Mouse (Mus musculus) heart, embryonic 14.5 days (tissue): ENCODE data around the gene Adamtsl2. TPM values are rescaled to one million over a fixed set of nuclear protein-coding genes. Genes with fewer than 3 reads are reported as not detected.
A peak's percentile ranks its signal among the peaks of the same experiment; 100 is the strongest.

ENCODE experiments used
- ATAC-seq: fragments of 200-750 bp; cut with Nextera tagmentation; 2 replicates; pipeline ENCODE4 v1.8.0; 2017; ENCODE audit warnings: low read depth, moderate TSS enrichment; ENCODE audit not compliant: insufficient number of reproducible peaks, insufficient read depth, low FRiP score
- H3K27ac ChIP-seq, 2 experiments: fragments of 200-500 bp in 1 of 2; fragments of 300-500 bp in 1 of 2; sonication (generic) in 1 of 2; replicated peaks in 1 of 2; 2 replicates each; pipeline ENCODE4 v1.5.1; 2012 to 2014; ENCODE audit warnings: low read depth in 2 of 2, low read length in 2 of 2, control low read depth in 1 of 2, mild to moderate bottlenecking in 1 of 2, mixed read lengths in 1 of 2; ENCODE audit not compliant: control insufficient read depth in 1 of 2, insufficient read depth in 1 of 2
- H3K27me3 ChIP-seq: fragments of 300-500 bp; sonication (generic); 2 replicates; pipeline ENCODE4 v1.6.1; 2014; ENCODE audit warnings: mild to moderate bottlenecking, low read length, control low read depth; ENCODE audit not compliant: control insufficient read depth, insufficient read depth
- H3K36me3 ChIP-seq: fragments of 300-500 bp; sonication (generic); 2 replicates; pipeline ENCODE4 v1.6.1; 2014; ENCODE audit warnings: mild to moderate bottlenecking, control low read depth, low read length, mixed read lengths; ENCODE audit not compliant: control insufficient read depth, insufficient read depth
- H3K4me1 ChIP-seq, 2 experiments: fragments of 200-500 bp in 1 of 2; fragments of 300-500 bp in 1 of 2; sonication (generic) in 1 of 2; 2 replicates each; pipeline ENCODE4 v1.6.1; 2012 to 2014; ENCODE audit warnings: low read length in 2 of 2, control low read depth in 1 of 2, mixed read lengths in 1 of 2; ENCODE audit not compliant: control insufficient read depth in 2 of 2, insufficient read depth in 2 of 2
- H3K4me2 ChIP-seq: fragments of 300-500 bp; sonication (generic); 2 replicates; pipeline ENCODE4 v1.6.1; 2014; ENCODE audit warnings: mild to moderate bottlenecking, low read length
- H3K4me3 ChIP-seq, 2 experiments: fragments of 200-500 bp in 1 of 2; fragments of 300-500 bp in 1 of 2; sonication (generic) in 1 of 2; 2 replicates each; pipeline ENCODE4 v1.5.1; 2012 to 2014; ENCODE audit warnings: low read length in 2 of 2, mild to moderate bottlenecking in 2 of 2, control low read depth in 1 of 2, low read depth in 1 of 2, moderate library complexity in 1 of 2; ENCODE audit not compliant: control insufficient read depth in 1 of 2, insufficient read depth in 1 of 2
- H3K9ac ChIP-seq: fragments of 300-500 bp; sonication (generic); 2 replicates; pipeline ENCODE4 v1.6.1; 2014; ENCODE audit warnings: mild to moderate bottlenecking, low read length
- H3K9me3 ChIP-seq: fragments of 300-500 bp; sonication (generic); 2 replicates; pipeline ENCODE4 v1.6.1; 2016; ENCODE audit warnings: low read length, control low read depth; ENCODE audit not compliant: control insufficient read depth
- WGBS: fragments of 180-500 bp; shearing (Covaris S2); extraction: QIAGEN DNeasy Blood & Tissue Kit; methylation state at CpG from one replicate; pipeline ENCODE4 v1.1.7; 2014; 5-methylcytosine and 5-hydroxymethylcytosine counted together
- polyA plus RNA-seq: library from polyadenylated mRNA; unstranded; fragments of >200 nt; fragmentation: Nextera tagmentation; extraction: Ambion mirVana; gene quantifications from 2 replicates; pipeline ENCODE4 v1.2.1, GENCODE M21; 2014

Adamtsl2 gene
- polyA plus RNA-seq, 1 experiment from 2014 or later, result 15.0 TPM

- Histone ChIP-seq H3K4me1 (peaks cover 21 to 23% of the 10 kb centered on the region in 2 experiments), H3K27me3 (no peaks in the 10 kb centered on the region), H3K4me2 (no peak overlapping the region), H3K36me3 (no peaks in the 10 kb centered on the region), H3K9me3 (no peaks in the 10 kb centered on the region), H3K9ac (no peak overlapping the region), H3K27ac (no peak overlapping the region), H3K4me3 (no peak overlapping the region)
- no peak for ATAC-seq
- 82% methylated on average over 9 of the region's 9 CpGs for WGBS
Measured at GRCm38 (mm10) chr2:27059187-27059586, 20.0 kb upstream of the Adamtsl2 start.

DNA sequence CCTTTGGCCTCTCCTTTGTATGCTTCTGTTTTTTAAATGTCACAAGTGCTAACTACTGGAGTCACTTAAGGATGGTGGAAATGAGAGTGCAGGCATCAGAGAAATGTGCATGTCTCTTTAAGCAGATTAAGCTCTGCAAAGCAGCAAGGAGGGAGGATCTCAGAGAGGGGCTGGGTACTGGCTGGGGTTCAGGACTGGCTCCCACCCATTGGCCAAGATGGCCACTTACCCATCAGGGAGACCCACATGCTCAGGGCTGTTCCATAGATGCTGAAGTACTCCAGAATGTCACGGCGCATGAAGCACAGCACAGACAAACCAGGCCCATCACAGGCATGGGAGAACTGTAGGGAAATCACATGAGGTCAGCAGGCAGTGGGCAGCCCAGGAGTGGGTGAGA is 12.1 kb upstream of the Adamtsl2 start:
- peaks cover 18 to 20% of the 10 kb centered on the region in 2 experiments for H3K4me1 ChIP-seq
- no peak overlapping the region for H3K27ac ChIP-seq
- no peaks in the 10 kb centered on the region for H3K27me3 ChIP-seq
- H3K9ac ChIP-seq, result no peak overlapping the region
- no peak for ATAC-seq
- H3K4me3 ChIP-seq, result no peak overlapping the region
- H3K4me2 ChIP-seq, result no peak overlapping the region
- H3K9me3 ChIP-seq, result no peaks in the 10 kb centered on the region
- WGBS, result 83% methylated on average over 2 of the region's 2 CpGs
- H3K36me3 ChIP-seq, result no peaks in the 10 kb centered on the region

DNA sequence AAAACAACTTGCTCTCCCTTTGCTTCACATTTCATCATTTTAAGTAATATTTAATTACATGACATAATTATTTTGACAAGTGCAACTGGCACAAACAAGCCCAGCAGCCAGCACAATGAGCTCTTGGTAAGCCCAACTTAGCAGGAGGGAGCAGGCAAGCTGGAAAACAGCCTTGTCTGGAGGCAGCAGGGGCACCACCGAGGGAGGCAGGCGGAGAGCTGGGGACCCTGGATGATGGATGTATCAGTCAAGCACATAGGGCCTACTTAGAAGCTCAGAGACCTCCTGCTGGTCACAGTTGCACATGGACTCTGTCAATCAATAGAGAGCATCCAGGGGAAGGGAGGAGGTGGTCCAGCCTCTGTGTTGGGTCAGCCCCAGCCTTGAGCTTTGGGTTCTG is 11.2 kb upstream of the Adamtsl2 start:
- H3K27me3 ChIP-seq, result no peaks in the 10 kb centered on the region
- H3K4me1 ChIP-seq, result peaks cover 16 to 20% of the 10 kb centered on the region in 2 experiments
- H3K4me2 ChIP-seq, result no peak overlapping the region
- ATAC-seq, result no peak
- WGBS, result 44% methylated on average over 2 of the region's 2 CpGs
- no peak overlapping the region for H3K9ac ChIP-seq
- no peak overlapping the region for H3K27ac ChIP-seq
- H3K4me3 ChIP-seq, result no peak overlapping the region
- no peaks in the 10 kb centered on the region for H3K9me3 ChIP-seq
- H3K36me3 ChIP-seq, result no peaks in the 10 kb centered on the region

GRCm38 (mm10) chr2:27069646-27070045 is 9.5 kb upstream of the Adamtsl2 start:
- ATAC-seq, result no peak
- WGBS, result 64% methylated on average over 3 of the region's 3 CpGs
- H3K4me2 ChIP-seq, result no peak overlapping the region
- H3K4me3 ChIP-seq, result no peak overlapping the region
- no peaks in the 10 kb centered on the region for H3K9me3 ChIP-seq
- H3K27ac ChIP-seq, result no peak overlapping the region
- peaks cover 16 to 20% of the 10 kb centered on the region in 2 experiments for H3K4me1 ChIP-seq
- no peak overlapping the region for H3K9ac ChIP-seq
- no peaks in the 10 kb centered on the region for H3K36me3 ChIP-seq
- no peaks in the 10 kb centered on the region for H3K27me3 ChIP-seq

GRCm38 (mm10) chr2:27070247-27070813 is 8.8 kb upstream of the Adamtsl2 start:
- ATAC-seq, result no peak
- 85% methylated on average over 2 of the region's 2 CpGs for WGBS
- Histone ChIP-seq H3K27ac (no peak overlapping the region), H3K4me1 (peaks cover 18 to 25% of the 10 kb centered on the region in 2 experiments), H3K36me3 (no peaks in the 10 kb centered on the region), H3K27me3 (no peaks in the 10 kb centered on the region), H3K9ac (no peak overlapping the region), H3K4me3 (no peak overlapping the region), H3K9me3 (no peaks in the 10 kb centered on the region), H3K4me2 (no peak overlapping the region)

DNA sequence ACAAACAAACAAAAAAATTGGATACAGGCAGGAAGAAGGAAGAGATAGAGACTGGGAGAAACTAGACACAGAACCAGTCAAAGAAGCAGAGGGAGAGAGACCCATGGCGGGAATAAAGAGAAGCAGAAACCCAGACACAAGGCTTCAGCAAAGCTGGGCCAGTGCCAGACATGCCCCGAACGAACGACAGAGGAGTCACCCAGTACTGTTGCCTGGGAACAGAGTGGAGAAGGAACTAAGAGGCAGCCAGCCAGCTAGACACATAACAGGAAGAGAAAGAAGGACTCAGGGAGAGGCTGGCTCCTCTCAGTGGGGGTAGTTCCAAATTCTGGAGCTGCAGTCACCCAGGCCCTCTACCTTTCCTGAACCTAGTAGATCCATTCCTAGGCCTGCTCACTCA is 8.0 kb upstream of the Adamtsl2 start:
- Histone ChIP-seq H3K9me3 (no peaks in the 10 kb centered on the region), H3K4me3 (no peak overlapping the region), H3K27ac (peak overlapping the region in 1 of 2 experiments; percentile 57; a peak in 2 of 4 replicates), H3K36me3 (no peaks in the 10 kb centered on the region), H3K4me1 (peaks cover 22 to 30% of the 10 kb centered on the region in 2 experiments), H3K4me2 (no peak overlapping the region), H3K9ac (no peak overlapping the region; the same call in 1 of the 2 replicates), H3K27me3 (no peaks in the 10 kb centered on the region)
- 2% methylated on average over 4 of the region's 4 CpGs for WGBS
- no peak for ATAC-seq

- Histone ChIP-seq H3K4me2 (no peak within 1 kb of the TSS), H3K4me1 (peaks cover 22 to 30% of the 10 kb centered on the region in 2 experiments), H3K9me3 (no peaks in the 10 kb centered on the region), H3K27ac (peak within 1 kb of the TSS in 1 of 2 experiments; percentile 57; a peak in 2 of 4 replicates), H3K36me3 (no peaks in the 10 kb centered on the region), H3K9ac (no peak within 1 kb of the TSS; the same call in 1 of the 2 replicates), H3K4me3 (no peak within 1 kb of the TSS), H3K27me3 (peaks cover 4% of the 10 kb centered on the region; the same call in 1 of the 2 replicates)
- WGBS, result 59% methylated on average over 2 of the region's 2 CpGs
- ATAC-seq, result no peak
Measured at GRCm38 (mm10) chr2:27071978-27072377, 7.2 kb upstream of the Adamtsl2 start, which contains the start of gene Mymk. TSS of gene Mymk (minus strand) at chr2:27072179.

DNA sequence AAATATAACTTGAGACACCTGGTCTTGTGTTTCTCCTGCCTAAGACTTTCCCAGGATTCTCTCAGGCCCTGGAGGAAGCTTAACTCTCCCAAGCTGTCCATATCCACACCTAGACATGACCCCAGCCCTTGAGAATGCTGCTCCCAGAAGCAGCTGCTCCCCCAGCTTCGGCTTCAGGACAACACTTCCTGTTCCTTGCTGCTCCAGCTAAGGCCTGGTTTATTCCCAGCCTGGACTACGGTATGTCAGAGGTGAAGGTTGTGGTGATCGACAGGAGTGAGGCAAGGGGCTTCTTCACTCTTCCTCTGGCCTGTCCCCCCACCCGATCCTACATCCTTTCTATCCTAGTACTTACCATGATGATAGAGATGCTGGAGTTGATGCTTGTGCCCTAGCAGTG is 5.8 kb upstream of the Adamtsl2 start:
- H3K9ac ChIP-seq, result no peak overlapping the region
- no peaks in the 10 kb centered on the region for H3K9me3 ChIP-seq
- H3K27me3 ChIP-seq, result peaks cover 4% of the 10 kb centered on the region; the same call in 1 of the 2 replicates
- no peaks in the 10 kb centered on the region for H3K36me3 ChIP-seq
- no peak for ATAC-seq
- H3K27ac ChIP-seq, result no peak overlapping the region
- no peak overlapping the region for H3K4me2 ChIP-seq
- H3K4me3 ChIP-seq, result no peak overlapping the region
- 57% methylated on average over 4 of the region's 4 CpGs for WGBS
- peaks cover 31 to 39% of the 10 kb centered on the region in 2 experiments for H3K4me1 ChIP-seq
